Mouse (Mus musculus) liver, postnatal 0 days (tissue): Measurements from ENCODE around the gene Mthfd1l.

Experiments
- CTCF ChIP-seq: sonication (generic); IDR thresholded peaks from 2 replicates; pipeline ENCODE4 v1.5.1; 2016; ENCODE audit warnings: antibody characterized with exemption, low read depth
- EP300 ChIP-seq: IDR thresholded peaks from 2 replicates; pipeline ENCODE4 v1.6.1; 2016; ENCODE audit warnings: antibody characterized with exemption, low read depth, mild to moderate bottlenecking

DNA sequence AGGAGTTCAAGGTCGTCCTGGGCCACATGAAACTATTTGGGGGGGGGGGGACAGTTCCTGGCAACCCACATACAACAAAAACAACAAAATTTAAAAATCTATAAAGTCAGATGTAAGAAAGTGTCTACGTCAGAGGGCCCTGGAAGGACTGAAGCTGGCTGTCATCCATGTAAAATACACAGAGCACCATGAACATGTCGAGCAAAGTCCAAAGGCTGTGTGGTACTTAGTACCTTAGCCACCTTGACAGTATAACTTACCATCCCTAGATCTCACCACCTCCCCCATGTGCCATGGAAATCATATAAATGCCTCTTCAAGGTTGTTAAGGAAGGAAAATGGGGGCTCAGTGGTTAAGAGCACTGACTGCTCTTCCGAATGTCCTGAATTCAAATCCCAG lies 174.0 kb downstream of the Mthfd1l start:
- TF ChIP-seq CTCF (no peak), EP300 (no peak)
